Mouse (Mus musculus) T-cell, adult 66 days (primary cell): ENCODE data around the gene Atp1a1. TPM values are rescaled to one million over a fixed set of nuclear protein-coding genes. Genes with fewer than 3 reads are reported as not detected.

Source experiments
- total RNA-seq, 2 experiments: library from RNA; stranded (reverse); gene quantifications; 3 replicates in 1 of 2; 4 replicates in 1 of 2; pipeline ENCODE4 v1.2.4; 2023

Atp1a1 gene
- total RNA-seq = 100 to 1,000 TPM; 267 to 284 TPM

DNA sequence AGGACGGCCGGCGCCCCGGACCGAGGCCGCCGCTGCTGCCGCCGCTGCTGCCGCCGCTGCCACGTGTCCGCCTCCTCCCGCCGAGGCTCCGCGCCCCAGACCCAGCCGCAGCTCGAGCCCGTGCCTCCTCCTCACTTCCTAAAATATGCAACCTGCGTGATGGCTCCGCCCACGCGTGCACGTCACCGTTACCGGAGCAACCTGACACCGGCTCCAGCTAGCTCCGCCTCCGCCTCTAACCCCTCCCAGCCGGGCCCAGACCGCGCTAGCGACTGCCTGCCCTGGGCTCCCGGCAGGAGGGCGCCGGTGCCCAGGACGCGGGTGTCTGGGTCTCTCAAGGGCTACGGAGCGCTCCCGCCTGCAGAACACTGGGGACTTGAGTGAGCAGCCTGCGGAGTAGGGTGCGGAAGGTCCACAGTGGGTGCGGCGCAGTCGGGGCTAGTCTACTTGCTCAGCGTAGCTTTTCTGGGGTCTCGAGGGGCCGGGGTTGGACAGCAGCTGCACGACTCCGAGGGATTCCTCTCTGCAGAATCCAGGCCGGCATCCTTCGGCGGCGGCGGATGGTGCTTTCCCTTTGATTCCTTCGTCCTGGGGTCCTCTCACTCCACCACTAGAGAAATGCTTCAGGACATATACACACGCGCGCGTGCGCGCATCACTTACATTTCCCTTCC, at the start of gene Atp1a1:
Atp1a1 (minus strand) TSS at position 135 of the 674 bp plus-strand sequence.

Other genes with a start within 250 kb of the Atp1a1 start
- 1 to 10 TPM; 5.1 to 5.3 TPM for gene Igsf3, start 227.6 kb downstream of the Atp1a1 start, total RNA-seq
- gene Mab21l3, start 244.3 kb upstream of the Atp1a1 start, total RNA-seq = not detected